Mouse (Mus musculus) lung, embryonic 15.5 days (tissue): ENCODE results near the gene Alas2. TPM values are rescaled to one million over a fixed set of nuclear protein-coding genes. Genes with fewer than 3 reads are reported as not detected.
A peak's percentile ranks its signal among the peaks of the same experiment; 100 is the strongest.

ENCODE experiments used
- ATAC-seq: fragments of 200-750 bp; cut with Nextera tagmentation; 2 replicates; pipeline ENCODE4 v1.8.0; 2017; ENCODE audit warnings: moderate number of reproducible peaks, borderline replicate concordance; ENCODE audit not compliant: low FRiP score, low TSS enrichment; ENCODE audit errors: extremely low read depth
- H3K27ac ChIP-seq: fragments of 300-500 bp; sonication (generic); 2 replicates; pipeline ENCODE4 v1.5.1; 2015; ENCODE audit warnings: moderate library complexity, mild to moderate bottlenecking, inconsistent platforms
- H3K27me3 ChIP-seq: fragments of 300-500 bp; sonication (generic); 2 replicates; pipeline ENCODE4 v1.6.1; 2015; ENCODE audit warnings: inconsistent platforms
- H3K36me3 ChIP-seq: fragments of 300-500 bp; sonication (generic); 2 replicates; pipeline ENCODE4 v1.6.1; 2015; ENCODE audit warnings: inconsistent platforms
- H3K4me1 ChIP-seq: fragments of 300-500 bp; sonication (generic); 2 replicates; pipeline ENCODE4 v1.6.1; 2015; ENCODE audit warnings: inconsistent platforms
- H3K4me2 ChIP-seq: fragments of 300-500 bp; sonication (generic); 2 replicates; pipeline ENCODE4 v1.6.1; 2015; ENCODE audit warnings: inconsistent platforms, mild to moderate bottlenecking, moderate library complexity
- H3K4me3 ChIP-seq: fragments of 300-500 bp; sonication (generic); 2 replicates; pipeline ENCODE4 v1.5.1; 2015; ENCODE audit warnings: mild to moderate bottlenecking, inconsistent platforms
- H3K9ac ChIP-seq: fragments of 300-500 bp; sonication (generic); 2 replicates; pipeline ENCODE4 v1.6.1; 2015; ENCODE audit warnings: inconsistent platforms
- H3K9me3 ChIP-seq: fragments of 300-500 bp; sonication (generic); 2 replicates; pipeline ENCODE4 v1.6.1; 2016; ENCODE audit warnings: inconsistent platforms
- WGBS: fragments of 180-500 bp; shearing (Covaris S2); methylation state at CpG from one replicate; pipeline ENCODE4 v1.1.7; 2015; 5-methylcytosine and 5-hydroxymethylcytosine counted together
- polyA plus RNA-seq: library from polyadenylated mRNA; unstranded; fragments of >200 nt; fragmentation: Nextera tagmentation; extraction: Ambion mirVana; gene quantifications from 2 replicates; pipeline ENCODE4 v1.2.1, GENCODE M21; 2015

Gene Alas2
- polyA plus RNA-seq = 127 and 133 TPM in 2 replicates

GRCm38 (mm10) chrX:150547239-150547638, at the start of gene Alas2:
TSS of gene Alas2 (plus strand) at chrX:150547375.
- no peak within 1 kb of the TSS for H3K4me2 ChIP-seq
- no peaks in the 10 kb centered on the region for H3K27me3 ChIP-seq
- ATAC-seq = no peak
- H3K4me3 ChIP-seq = no peak within 1 kb of the TSS
- no peaks in the 10 kb centered on the region; the same call in 1 of the 2 replicates for H3K36me3 ChIP-seq
- no peak within 1 kb of the TSS for H3K27ac ChIP-seq
- WGBS = 35% methylated on average over 5 of the region's 5 CpGs
- no peaks in the 10 kb centered on the region for H3K9me3 ChIP-seq
- H3K9ac ChIP-seq = no peak within 1 kb of the TSS
- H3K4me1 ChIP-seq = no peaks in the 10 kb centered on the region

DNA sequence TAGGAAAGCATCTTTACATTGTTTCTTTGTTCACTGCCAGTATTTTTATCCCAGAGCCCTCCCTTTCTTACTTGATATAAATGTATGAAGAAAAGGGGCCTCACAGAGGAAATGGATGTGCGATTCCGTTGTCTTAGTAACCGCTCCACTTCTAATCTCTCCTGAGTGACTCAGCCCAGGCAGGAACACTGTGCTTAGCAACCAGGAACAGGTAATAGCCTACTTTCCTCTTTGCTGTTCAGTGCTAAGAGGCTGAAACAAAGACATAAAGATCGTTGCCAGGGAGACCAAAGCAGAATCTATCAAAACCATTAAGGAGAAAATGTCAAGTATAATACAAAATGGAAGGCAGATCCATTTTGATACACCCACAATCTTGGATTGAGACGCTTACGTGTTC, 38.5 kb upstream of the Alas2 start:
- Histone ChIP-seq H3K4me2 (no peak overlapping the region), H3K4me3 (no peak overlapping the region), H3K9ac (no peak overlapping the region), H3K27ac (no peak overlapping the region), H3K9me3 (no peaks in the 10 kb centered on the region), H3K27me3 (no peaks in the 10 kb centered on the region), H3K36me3 (no peaks in the 10 kb centered on the region), H3K4me1 (no peaks in the 10 kb centered on the region)
- 70% methylated on average over 6 of the region's 6 CpGs for WGBS
- ATAC-seq = no peak

GRCm38 (mm10) chrX:150510631-150511030, 36.5 kb upstream of the Alas2 start:
- no peaks in the 10 kb centered on the region for H3K27me3 ChIP-seq
- no peaks in the 10 kb centered on the region for H3K36me3 ChIP-seq
- no peak overlapping the region for H3K27ac ChIP-seq
- no peaks in the 10 kb centered on the region for H3K9me3 ChIP-seq
- no peak for ATAC-seq
- H3K9ac ChIP-seq = no peak overlapping the region
- H3K4me1 ChIP-seq = no peaks in the 10 kb centered on the region
- 43% methylated on average over 4 of the region's 4 CpGs for WGBS
- no peak overlapping the region for H3K4me2 ChIP-seq
- no peak overlapping the region for H3K4me3 ChIP-seq

DNA sequence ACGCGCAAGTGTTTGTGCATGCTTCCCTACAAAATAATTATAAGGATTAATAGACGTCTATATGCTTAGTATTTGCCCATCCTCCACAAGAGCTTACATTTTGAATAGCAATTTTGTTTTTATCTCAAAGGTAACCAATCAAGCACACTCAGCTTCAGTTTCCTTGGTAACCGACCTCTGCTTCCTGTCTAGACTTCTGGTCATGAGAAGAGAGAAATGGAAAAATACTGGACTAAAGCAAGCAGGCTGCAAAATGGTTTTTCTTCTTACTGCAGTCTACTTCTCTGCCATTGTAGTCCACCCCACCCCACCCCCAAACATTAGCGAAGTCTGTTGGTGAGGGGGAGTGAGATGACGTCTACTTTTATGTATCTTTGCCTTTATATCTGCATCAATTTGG, 35.9 kb upstream of the Alas2 start:
- 67% methylated on average over 6 of the region's 6 CpGs for WGBS
- no peak for ATAC-seq

GRCm38 (mm10) chrX:150514127-150514526, 33.0 kb upstream of the Alas2 start:
- H3K4me1 ChIP-seq = no peaks in the 10 kb centered on the region
- 59% methylated on average over 1 of the region's 1 CpGs for WGBS
- H3K27me3 ChIP-seq = no peaks in the 10 kb centered on the region
- no peak overlapping the region for H3K27ac ChIP-seq
- ATAC-seq = no peak
- H3K4me3 ChIP-seq = no peak overlapping the region
- H3K9ac ChIP-seq = no peak overlapping the region
- no peak overlapping the region for H3K4me2 ChIP-seq
- H3K36me3 ChIP-seq = no peaks in the 10 kb centered on the region
- no peaks in the 10 kb centered on the region for H3K9me3 ChIP-seq

More for the DNA sequence above, 35.9 kb upstream of the Alas2 start:
- H3K36me3 ChIP-seq = no peaks in the 10 kb centered on the region
- H3K4me2 ChIP-seq = no peak overlapping the region
- H3K27me3 ChIP-seq = no peaks in the 10 kb centered on the region
- no peak overlapping the region for H3K27ac ChIP-seq
- H3K4me1 ChIP-seq = no peaks in the 10 kb centered on the region
- no peak overlapping the region for H3K9ac ChIP-seq
- H3K9me3 ChIP-seq = no peaks in the 10 kb centered on the region
- H3K4me3 ChIP-seq = no peak overlapping the region

DNA sequence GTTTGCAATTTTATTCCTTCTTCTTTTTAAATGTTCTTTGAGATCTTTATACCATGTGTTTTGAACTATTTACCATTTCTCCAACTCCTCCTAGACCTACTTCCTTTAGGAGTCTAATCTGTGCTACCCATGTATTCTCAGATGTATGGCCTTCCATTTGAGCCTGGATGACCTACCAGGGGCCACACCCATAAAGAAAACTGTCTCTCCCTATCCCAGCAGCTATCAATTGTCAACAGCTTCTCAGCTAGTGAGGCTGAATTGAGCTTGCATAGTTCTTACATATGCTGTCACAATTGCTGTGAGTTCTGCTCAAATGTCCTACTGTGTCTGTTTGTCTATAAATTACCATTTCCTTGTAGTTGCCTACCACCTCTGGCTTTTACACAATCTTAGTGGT, 31.2 kb upstream of the Alas2 start:
- H3K27me3 ChIP-seq = no peaks in the 10 kb centered on the region
- H3K4me2 ChIP-seq = no peak overlapping the region
- H3K36me3 ChIP-seq = no peaks in the 10 kb centered on the region
- H3K9me3 ChIP-seq = no peaks in the 10 kb centered on the region
- no peak overlapping the region for H3K27ac ChIP-seq
- H3K4me1 ChIP-seq = no peaks in the 10 kb centered on the region
- no peak overlapping the region for H3K4me3 ChIP-seq
- no peak for ATAC-seq
- H3K9ac ChIP-seq = no peak overlapping the region

DNA sequence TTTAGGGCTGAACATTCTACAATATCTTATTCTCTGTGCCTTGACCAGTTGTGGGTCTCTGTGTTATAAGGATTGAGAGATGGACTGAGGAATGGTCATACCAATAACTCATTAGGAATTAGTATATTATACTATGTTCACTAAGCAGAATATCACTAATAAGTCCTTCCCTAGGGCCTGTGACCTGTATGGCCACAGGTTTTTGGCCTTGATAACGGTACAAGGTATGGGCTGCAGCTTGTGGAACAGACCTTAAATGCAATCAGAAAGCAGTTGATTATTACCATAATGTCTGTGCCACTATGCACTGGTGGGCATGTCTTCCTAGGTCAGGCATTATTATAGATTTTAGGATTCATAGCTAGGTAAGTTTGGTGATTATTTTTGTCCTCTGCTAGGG, 30.7 kb upstream of the Alas2 start:
- ATAC-seq = no peak
- no peaks in the 10 kb centered on the region for H3K36me3 ChIP-seq
- no peaks in the 10 kb centered on the region for H3K9me3 ChIP-seq
- WGBS = 85% methylated on average over 1 of the region's 1 CpGs
- no peaks in the 10 kb centered on the region for H3K4me1 ChIP-seq
- H3K9ac ChIP-seq = no peak overlapping the region
- H3K27me3 ChIP-seq = no peaks in the 10 kb centered on the region
- H3K4me2 ChIP-seq = no peak overlapping the region
- no peak overlapping the region for H3K4me3 ChIP-seq
- no peak overlapping the region for H3K27ac ChIP-seq

DNA sequence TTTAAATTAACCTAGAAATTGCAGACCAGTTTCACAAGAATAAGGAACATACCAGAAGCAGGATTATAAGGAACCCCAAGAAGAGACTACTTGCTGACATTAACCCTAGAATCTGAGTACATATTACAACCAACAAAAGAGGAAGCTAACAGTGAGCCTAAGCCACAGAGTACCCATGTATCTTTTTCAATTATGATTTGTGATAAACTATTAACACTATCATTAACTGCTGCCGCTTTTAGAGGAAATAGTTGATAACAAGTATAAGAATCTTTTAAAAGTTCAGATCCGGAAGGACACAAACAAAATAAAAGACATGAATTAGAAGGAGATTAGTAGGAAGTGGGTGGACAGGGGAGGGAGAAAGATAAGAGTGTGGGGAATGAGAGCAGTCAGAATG, 7.1 kb upstream of the Alas2 start:
- WGBS = 68% methylated on average over 2 of the region's 2 CpGs
- Histone ChIP-seq H3K4me3 (no peak overlapping the region), H3K9ac (no peak overlapping the region), H3K4me1 (no peaks in the 10 kb centered on the region), H3K9me3 (no peaks in the 10 kb centered on the region), H3K36me3 (no peaks in the 10 kb centered on the region; the same call in 1 of the 2 replicates), H3K27ac (no peak overlapping the region), H3K4me2 (no peak overlapping the region), H3K27me3 (no peaks in the 10 kb centered on the region)
- ATAC-seq = no peak

DNA sequence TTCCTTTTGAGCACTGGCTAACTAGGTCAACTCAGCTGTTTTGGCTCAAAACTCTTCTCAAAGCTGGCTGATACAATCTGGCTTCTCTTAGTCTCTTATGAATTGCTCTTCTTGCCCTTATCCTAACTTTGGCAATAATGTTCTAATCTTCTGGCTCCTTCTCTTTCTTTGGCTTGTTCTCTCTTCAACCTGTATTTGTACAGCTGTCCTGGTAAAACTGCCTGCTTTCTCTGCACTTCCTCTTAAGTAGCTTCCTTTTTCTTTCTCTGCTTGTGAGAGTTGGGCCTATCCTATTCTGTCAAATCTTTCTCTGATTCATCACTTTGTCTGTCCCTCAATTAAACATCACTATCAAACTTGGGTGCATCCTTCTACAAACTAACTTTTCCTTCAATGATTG, 5.5 kb upstream of the Alas2 start:
- Histone ChIP-seq H3K4me1 (no peaks in the 10 kb centered on the region), H3K27me3 (no peaks in the 10 kb centered on the region)

DNA sequence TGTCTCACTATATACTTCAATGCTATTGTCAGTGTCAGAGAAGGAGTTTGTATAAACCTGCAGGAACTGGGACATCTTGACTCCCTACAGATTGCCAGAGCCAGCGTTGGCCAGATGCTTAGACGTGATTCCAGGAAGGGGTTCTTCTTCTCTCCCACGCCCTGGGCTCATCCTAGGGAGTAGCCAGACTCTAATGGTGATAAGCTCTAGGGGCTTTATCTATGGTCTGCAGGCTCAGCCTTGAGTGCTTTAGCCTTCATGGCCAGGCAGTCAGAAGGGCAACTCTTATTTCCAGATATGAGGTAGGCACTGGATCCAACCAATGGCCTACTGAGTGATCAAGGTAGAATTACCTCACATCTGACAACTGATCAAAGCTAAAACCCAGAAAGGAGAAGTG, 2.5 kb downstream of the Alas2 start:
- no peaks in the 10 kb centered on the region for H3K9me3 ChIP-seq
- ATAC-seq = peak; percentile 49; the same call in 1 of the 2 replicates
- H3K4me3 ChIP-seq = no peak overlapping the region
- H3K4me2 ChIP-seq = no peak overlapping the region
- no peaks in the 10 kb centered on the region for H3K4me1 ChIP-seq
- H3K27ac ChIP-seq = no peak overlapping the region
- 80% methylated on average over 3 of the region's 3 CpGs for WGBS
- H3K9ac ChIP-seq = no peak overlapping the region
- 0 out of 2 replicates have a peak, but pooled peaks cover 3% of the 10 kb centered on the region for H3K36me3 ChIP-seq
- no peaks in the 10 kb centered on the region for H3K27me3 ChIP-seq

More for the DNA sequence above, 5.5 kb upstream of the Alas2 start:
- no peaks in the 10 kb centered on the region for H3K9me3 ChIP-seq
- no peaks in the 10 kb centered on the region; the same call in 1 of the 2 replicates for H3K36me3 ChIP-seq
- H3K27ac ChIP-seq = no peak overlapping the region
- H3K4me2 ChIP-seq = no peak overlapping the region
- no peak overlapping the region for H3K4me3 ChIP-seq
- H3K9ac ChIP-seq = no peak overlapping the region
- ATAC-seq = no peak

GRCm38 (mm10) chrX:150551986-150552385, 4.8 kb downstream of the Alas2 start:
- Histone ChIP-seq H3K4me1 (no peaks in the 10 kb centered on the region), H3K4me3 (no peak overlapping the region), H3K4me2 (no peak overlapping the region), H3K9me3 (no peaks in the 10 kb centered on the region), H3K36me3 (0 out of 2 replicates have a peak, but pooled peaks cover 3% of the 10 kb centered on the region), H3K9ac (no peak overlapping the region), H3K27ac (no peak overlapping the region), H3K27me3 (no peaks in the 10 kb centered on the region)
- WGBS = 87% methylated on average over 2 of the region's 2 CpGs
- ATAC-seq = no peak

DNA sequence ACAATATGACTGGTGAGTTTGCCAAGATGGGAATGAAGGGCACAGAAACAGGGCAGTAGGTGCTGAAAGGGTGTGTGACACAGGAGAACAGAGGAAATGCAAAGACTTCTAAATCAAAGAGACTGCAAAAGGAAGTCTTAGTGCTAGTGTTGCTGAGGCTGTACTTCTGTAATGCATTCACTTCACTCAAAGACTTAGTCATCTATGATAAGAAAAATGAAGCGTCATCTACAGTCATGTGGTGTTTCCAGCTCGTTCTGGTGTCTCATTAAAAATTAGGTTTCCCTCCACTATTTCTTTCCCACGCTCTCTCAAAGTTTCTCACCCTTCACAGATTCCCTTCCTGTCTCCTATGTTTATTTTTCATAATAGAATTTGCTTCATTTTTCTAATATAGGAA, 6.9 kb downstream of the Alas2 start:
- H3K9me3 ChIP-seq = no peaks in the 10 kb centered on the region
- no peaks in the 10 kb centered on the region for H3K27me3 ChIP-seq
- WGBS = 61% methylated on average over 3 of the region's 3 CpGs
- no peaks in the 10 kb centered on the region for H3K4me1 ChIP-seq
- no peak for ATAC-seq
- no peak overlapping the region for H3K4me2 ChIP-seq
- 0 out of 2 replicates have a peak, but pooled peaks cover 3% of the 10 kb centered on the region for H3K36me3 ChIP-seq
- H3K4me3 ChIP-seq = no peak overlapping the region
- H3K27ac ChIP-seq = no peak overlapping the region
- no peak overlapping the region for H3K9ac ChIP-seq
